Mouse (Mus musculus): ENCODE results near the gene Slc30a3. TPM values are rescaled to one million over a fixed set of nuclear protein-coding genes. Genes with fewer than 3 reads are reported as not detected.
"Not testable (repeated sequence)": the region's sequence is repeated elsewhere in the genome, so short reads cannot be mapped to it uniquely, and the experiment has no call there.

Slc30a3 gene
- polyA plus RNA-seq, 1 experiment from 2014 or later: not detected

DNA sequence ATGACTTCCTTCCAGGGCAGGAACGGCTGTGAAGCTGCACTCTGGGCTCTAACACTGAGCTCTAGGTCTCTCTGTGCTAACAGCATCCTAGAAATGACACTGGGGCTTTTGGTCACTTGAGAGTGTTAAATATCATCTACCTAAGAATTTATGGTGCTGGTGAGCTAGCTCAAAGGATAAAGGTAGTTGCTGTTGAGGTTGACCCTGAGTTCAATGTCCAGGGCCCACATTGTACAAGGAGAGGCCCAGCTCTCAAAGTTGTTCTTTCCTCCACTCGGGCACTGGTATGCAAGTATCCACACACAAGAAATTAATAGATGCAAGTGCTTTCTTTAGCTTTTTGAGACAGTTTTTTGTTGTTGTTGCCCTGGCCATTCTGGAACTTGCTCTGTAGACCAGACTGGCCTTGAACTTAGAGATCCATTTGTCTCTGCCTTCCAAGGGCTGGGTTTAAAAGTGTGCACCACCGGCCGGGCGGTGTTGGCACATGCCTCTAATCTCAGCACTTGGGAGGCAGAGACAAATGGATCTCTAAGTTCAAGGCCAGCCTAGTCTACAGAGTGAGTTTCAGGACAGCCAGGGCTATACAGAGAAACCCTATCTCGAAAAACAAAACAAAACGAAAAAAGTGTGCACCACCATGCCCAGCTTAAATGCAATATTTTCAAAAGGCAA is 69.7 kb downstream of the Slc30a3 start:
- H3K36me3 ChIP-seq (ENCODE audit: control insufficient read depth, insufficient read depth, low read length): 0 out of 2 replicates have a peak, but pooled peaks cover 3% of the 10 kb centered on the region
- TF ChIP-seq CTCF (IDR thresholded peaks at IDR 0.05; ENCODE audit: low read depth) (no peak), EP300 (optimal IDR thresholded peaks at IDR 0.05) (no peak)
- ATAC-seq (ENCODE audit: low FRiP score, low TSS enrichment): no peak

DNA sequence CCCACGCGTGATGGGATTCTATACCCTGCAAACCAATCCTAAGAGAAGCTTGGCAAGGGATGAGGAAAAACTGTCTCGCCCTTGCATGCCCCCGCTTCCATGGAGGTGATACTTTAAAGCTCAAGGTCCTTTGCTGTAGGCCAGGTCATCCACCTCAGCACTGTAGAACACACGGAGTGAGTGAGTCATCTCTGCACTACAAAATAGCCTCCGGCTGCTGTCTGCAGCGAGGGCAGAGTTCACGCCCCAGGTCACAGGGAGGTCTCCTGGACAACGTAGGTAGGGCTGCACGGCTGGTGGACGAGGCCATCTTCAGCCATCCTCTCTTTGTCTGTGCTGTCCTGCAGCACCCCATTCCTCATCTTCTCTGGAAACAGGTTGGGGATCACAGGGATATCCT is 71.5 kb downstream of the Slc30a3 start:
- not testable (repeated sequence) for H3K9ac ChIP-seq (ENCODE audit: low read length); H3K9me3 ChIP-seq (ENCODE audit: control insufficient read depth, low read length); H3K4me3 ChIP-seq (ENCODE audit: low read depth, low read length); ATAC-seq (ENCODE audit: low FRiP score, low TSS enrichment); DNase-seq (ENCODE audit: low spot score); H3K27me3 ChIP-seq (ENCODE audit: control insufficient read depth, insufficient read depth, low read length); H3K36me3 ChIP-seq (ENCODE audit: control insufficient read depth, insufficient read depth, low read length); H3K4me2 ChIP-seq (replicated peaks; ENCODE audit: low read depth); H3K27ac ChIP-seq (replicated peaks); H3K4me1 ChIP-seq (replicated peaks; ENCODE audit: control insufficient read depth, insufficient read depth)
- WGBS: 81% methylated on average over 11 of the region's 11 CpGs

More for the DNA sequence above, 69.7 kb downstream of the Slc30a3 start:
- no peak overlapping the region for H3K9ac ChIP-seq (ENCODE audit: low read length)
- no peaks in the 10 kb centered on the region for H3K9me3 ChIP-seq (ENCODE audit: control insufficient read depth, low read length)
- no peak overlapping the region for H3K4me3 ChIP-seq (ENCODE audit: low read depth, low read length)
- 90% methylated on average over 7 of the region's 7 CpGs for WGBS
- no peak overlapping the region for H3K4me2 ChIP-seq (replicated peaks; ENCODE audit: low read depth)
- no peaks in the 10 kb centered on the region for H3K27me3 ChIP-seq (ENCODE audit: control insufficient read depth, insufficient read depth, low read length)
- no peaks in the 10 kb centered on the region for H3K4me1 ChIP-seq (replicated peaks; ENCODE audit: control insufficient read depth, insufficient read depth)
- H3K27ac ChIP-seq (replicated peaks): no peak overlapping the region
- no peak for DNase-seq (ENCODE audit: low spot score)

Other genes with a start within 250 kb of the Slc30a3 start
- gene Tmem214, start 240.2 kb downstream of the Slc30a3 start, polyA plus RNA-seq (2015; fragmentation: Nextera tagmentation; extraction: Ambion mirVana): 57.3 and 58.7 TPM in 2 replicates
- 6.9 and 9.1 TPM in 2 replicates for gene Agbl5, start 219.5 kb downstream of the Slc30a3 start, polyA plus RNA-seq (2015; fragmentation: Nextera tagmentation; extraction: Ambion mirVana)
- gene Ost4, start 200.4 kb downstream of the Slc30a3 start, polyA plus RNA-seq (2015; fragmentation: Nextera tagmentation; extraction: Ambion mirVana): 368 and 397 TPM in 2 replicates
- 85.6 and 97.0 TPM in 2 replicates for gene Emilin1, start 194.8 kb downstream of the Slc30a3 start, polyA plus RNA-seq (2015; fragmentation: Nextera tagmentation; extraction: Ambion mirVana)
- 28.4 and 33.6 TPM in 2 replicates for gene Khk, start 186.8 kb downstream of the Slc30a3 start, polyA plus RNA-seq (2015; fragmentation: Nextera tagmentation; extraction: Ambion mirVana)
- 22.5 and 24.8 TPM in 2 replicates for gene Cgref1, start 162.6 kb downstream of the Slc30a3 start, polyA plus RNA-seq (2015; fragmentation: Nextera tagmentation; extraction: Ambion mirVana)
- 88.1 and 93.1 TPM in 2 replicates for gene Preb, start 147.9 kb downstream of the Slc30a3 start, polyA plus RNA-seq (2015; fragmentation: Nextera tagmentation; extraction: Ambion mirVana)
- 4.3 and 4.5 TPM in 2 replicates for gene Tcf23, start 139.6 kb downstream of the Slc30a3 start, polyA plus RNA-seq (2015; fragmentation: Nextera tagmentation; extraction: Ambion mirVana)
- gene Atraid, start 59.9 kb downstream of the Slc30a3 start, polyA plus RNA-seq (2015; fragmentation: Nextera tagmentation; extraction: Ambion mirVana): 192 and 197 TPM in 2 replicates
- 4.2 TPM in 2 replicates for gene Slc5a6, start 59.3 kb downstream of the Slc30a3 start, polyA plus RNA-seq (2015; fragmentation: Nextera tagmentation; extraction: Ambion mirVana)
- 4.9 and 6.1 TPM in 2 replicates for gene Cad, start 53.5 kb downstream of the Slc30a3 start, polyA plus RNA-seq (2015; fragmentation: Nextera tagmentation; extraction: Ambion mirVana)
- gene Dnajc5g, start 2.0 kb downstream of the Slc30a3 start, polyA plus RNA-seq (2015; fragmentation: Nextera tagmentation; extraction: Ambion mirVana): not detected in 2 replicates
- 0.06 TPM in 1 of 2 replicates, not detected in the other for gene Trim54, start 8.5 kb upstream of the Slc30a3 start, polyA plus RNA-seq (2015; fragmentation: Nextera tagmentation; extraction: Ambion mirVana)
- not detected in 2 replicates for gene Ucn, start 30.6 kb upstream of the Slc30a3 start, polyA plus RNA-seq (2015; fragmentation: Nextera tagmentation; extraction: Ambion mirVana)
- 29.4 and 29.6 TPM in 2 replicates for gene Mpv17, start 46.0 kb upstream of the Slc30a3 start, polyA plus RNA-seq (2015; fragmentation: Nextera tagmentation; extraction: Ambion mirVana)
- gene Gm29609, start 71.7 kb upstream of the Slc30a3 start, polyA plus RNA-seq (2015; fragmentation: Nextera tagmentation; extraction: Ambion mirVana): 0.31 and 0.57 TPM in 2 replicates
- gene Gtf3c2, start 71.9 kb upstream of the Slc30a3 start, polyA plus RNA-seq (2015; fragmentation: Nextera tagmentation; extraction: Ambion mirVana): 19.9 and 25.1 TPM in 2 replicates
- gene Snx17, start 85.0 kb upstream of the Slc30a3 start, polyA plus RNA-seq (2015; fragmentation: Nextera tagmentation; extraction: Ambion mirVana): 80.3 and 83.2 TPM in 2 replicates
- 44.2 and 47.7 TPM in 2 replicates for gene Eif2b4, start 85.2 kb upstream of the Slc30a3 start, polyA plus RNA-seq (2015; fragmentation: Nextera tagmentation; extraction: Ambion mirVana)
- gene Zfp513, start 94.1 kb upstream of the Slc30a3 start, polyA plus RNA-seq (2015; fragmentation: Nextera tagmentation; extraction: Ambion mirVana): 4.8 and 5.3 TPM in 2 replicates
- 57.8 and 59.4 TPM in 2 replicates for gene Ppm1g, start 112.5 kb upstream of the Slc30a3 start, polyA plus RNA-seq (2015; fragmentation: Nextera tagmentation; extraction: Ambion mirVana)
- gene Nrbp1, start 132.6 kb upstream of the Slc30a3 start, polyA plus RNA-seq (2015; fragmentation: Nextera tagmentation; extraction: Ambion mirVana): 95.3 and 95.9 TPM in 2 replicates
- 0.38 and 1.0 TPM in 2 replicates for gene Gm9970, start 133.0 kb upstream of the Slc30a3 start, polyA plus RNA-seq (2015; fragmentation: Nextera tagmentation; extraction: Ambion mirVana)
- gene Krtcap3, start 143.5 kb upstream of the Slc30a3 start, polyA plus RNA-seq (2015; fragmentation: Nextera tagmentation; extraction: Ambion mirVana): 75.2 and 78.2 TPM in 2 replicates
- 20.0 and 20.3 TPM in 2 replicates for gene Ift172, start 182.9 kb upstream of the Slc30a3 start, polyA plus RNA-seq (2015; fragmentation: Nextera tagmentation; extraction: Ambion mirVana)
- 12.8 and 13.7 TPM in 2 replicates for gene Fndc4, start 187.8 kb upstream of the Slc30a3 start, polyA plus RNA-seq (2015; fragmentation: Nextera tagmentation; extraction: Ambion mirVana)
- 0.08 and 0.29 TPM in 2 replicates for gene Gckr, start 189.2 kb upstream of the Slc30a3 start, polyA plus RNA-seq (2015; fragmentation: Nextera tagmentation; extraction: Ambion mirVana)

Data from stomach, postnatal 0 days (tissue).